Mouse (Mus musculus): ENCODE data around the gene Olfr497. TPM values are rescaled to one million over a fixed set of nuclear protein-coding genes. Genes with fewer than 3 reads are reported as not detected.

Gene Olfr497
- not detected for polyA plus RNA-seq (2017; shearing (Covaris generic))

DNA sequence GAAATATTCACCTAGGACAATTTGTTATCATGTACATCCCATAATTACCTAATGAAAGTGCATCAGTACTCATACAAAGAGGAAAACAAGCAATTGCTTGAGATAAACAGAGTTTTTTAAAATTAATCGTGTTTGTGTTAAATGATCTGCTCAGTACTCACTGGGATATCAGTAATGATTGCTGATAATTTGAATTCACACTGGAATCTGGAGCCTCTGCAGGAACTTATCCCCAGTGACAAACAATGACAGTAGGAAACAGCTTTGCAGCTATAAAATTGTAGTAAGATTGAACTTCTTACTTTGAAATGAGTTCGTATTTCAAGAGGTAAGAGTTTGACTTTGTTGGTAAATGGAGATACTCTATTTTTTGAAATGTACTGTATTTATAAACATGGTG lies at the start of gene Olfr497:
Gene Olfr497, plus strand, starts transcription at position 301 of the 400 bp plus-strand sequence.

DNA sequence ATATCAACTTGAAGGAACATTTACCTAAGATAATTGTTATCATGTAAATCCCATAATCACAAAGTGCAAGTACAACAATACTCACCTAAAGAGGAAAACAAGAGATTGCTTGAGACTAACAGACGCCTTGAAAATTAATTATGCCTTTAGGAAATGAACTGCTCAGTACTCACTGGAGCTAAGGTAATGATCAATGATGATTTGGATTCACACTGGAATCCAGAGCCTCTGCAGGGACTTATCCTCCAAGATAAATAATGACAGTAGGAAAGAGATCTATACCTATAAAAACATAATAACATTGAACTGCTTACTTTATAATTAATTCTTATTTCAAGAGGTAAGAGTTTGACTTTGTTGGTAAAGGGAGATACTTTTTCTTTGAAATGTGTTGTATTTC lies 27.4 kb upstream of the Olfr497 start, which contains the start of gene Olfr495:
Gene Olfr495, plus strand, starts transcription at position 301 of the 400 bp plus-strand sequence.

DNA sequence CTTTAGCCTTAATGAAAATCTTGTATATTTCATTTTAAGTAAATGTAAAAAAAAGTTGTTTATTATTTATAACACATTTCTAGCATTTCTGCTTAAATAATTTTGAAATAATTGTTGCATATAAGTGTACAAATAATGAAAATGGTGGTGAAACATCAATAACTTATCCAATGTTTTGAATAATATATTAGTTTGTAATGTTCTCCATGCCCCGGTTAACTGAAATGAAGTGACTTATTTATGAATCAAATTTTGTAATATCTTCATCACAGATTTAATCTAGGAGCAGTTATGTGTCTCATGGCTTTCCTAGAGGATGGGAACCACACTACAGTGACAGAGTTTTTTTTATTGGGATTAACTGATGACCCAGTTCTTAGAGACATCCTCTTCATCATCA lies 44.8 kb downstream of the Olfr497 start, which contains the start of gene Olfr498:
Gene Olfr498, plus strand, starts transcription at position 301 of the 400 bp plus-strand sequence.

Other genes with a start within 250 kb of the Olfr497 start
- not detected for gene Olfr486, start 247.7 kb upstream of the Olfr497 start, polyA plus RNA-seq (2017; shearing (Covaris generic))
- gene Olfr487, start 205.8 kb upstream of the Olfr497 start, polyA plus RNA-seq (2017; shearing (Covaris generic)) = not detected
- not detected for gene Olfr488, start 162.1 kb upstream of the Olfr497 start, polyA plus RNA-seq (2017; shearing (Covaris generic))
- 0.50 TPM for gene Olfr490, start 131.5 kb upstream of the Olfr497 start, polyA plus RNA-seq (2017; shearing (Covaris generic))
- gene Olfr491, start 107.0 kb upstream of the Olfr497 start, polyA plus RNA-seq (2017; shearing (Covaris generic)) = not detected
- not detected for gene Olfr492, start 96.7 kb upstream of the Olfr497 start, polyA plus RNA-seq (2017; shearing (Covaris generic))
- not detected for gene Olfr493, start 73.4 kb upstream of the Olfr497 start, polyA plus RNA-seq (2017; shearing (Covaris generic))
- not detected for gene Olfr494, start 55.1 kb upstream of the Olfr497 start, polyA plus RNA-seq (2017; shearing (Covaris generic))
- gene Olfr495, start 27.3 kb upstream of the Olfr497 start, polyA plus RNA-seq (2017; shearing (Covaris generic)) = not detected
- not detected for gene Olfr498, start 44.9 kb downstream of the Olfr497 start, polyA plus RNA-seq (2017; shearing (Covaris generic))
- not detected for gene Olfr502, start 104.6 kb downstream of the Olfr497 start, polyA plus RNA-seq (2017; shearing (Covaris generic))
- gene Olfr503, start 124.1 kb downstream of the Olfr497 start, polyA plus RNA-seq (2017; shearing (Covaris generic)) = not detected
- not detected for gene Olfr504, start 145.4 kb downstream of the Olfr497 start, polyA plus RNA-seq (2017; shearing (Covaris generic))
- not detected for gene Olfr506, start 190.4 kb downstream of the Olfr497 start, polyA plus RNA-seq (2017; shearing (Covaris generic))
- gene Olfr507, start 201.4 kb downstream of the Olfr497 start, polyA plus RNA-seq (2017; shearing (Covaris generic)) = not detected
- not detected for gene Olfr508, start 209.6 kb downstream of the Olfr497 start, polyA plus RNA-seq (2017; shearing (Covaris generic))
- not detected for gene Olfr509, start 231.5 kb downstream of the Olfr497 start, polyA plus RNA-seq (2017; shearing (Covaris generic))
- gene Olfr510, start 246.0 kb downstream of the Olfr497 start, polyA plus RNA-seq (2017; shearing (Covaris generic)) = not detected